Mouse (Mus musculus): ENCODE results near the gene Zfp46.

The Zfp46 gene

GRCm38 (mm10) chr4:136311042-136311999 is 26.8 kb downstream of the Zfp46 start:
- DNase-seq (ENCODE audit: low read depth): peak; percentile 72

DNA sequence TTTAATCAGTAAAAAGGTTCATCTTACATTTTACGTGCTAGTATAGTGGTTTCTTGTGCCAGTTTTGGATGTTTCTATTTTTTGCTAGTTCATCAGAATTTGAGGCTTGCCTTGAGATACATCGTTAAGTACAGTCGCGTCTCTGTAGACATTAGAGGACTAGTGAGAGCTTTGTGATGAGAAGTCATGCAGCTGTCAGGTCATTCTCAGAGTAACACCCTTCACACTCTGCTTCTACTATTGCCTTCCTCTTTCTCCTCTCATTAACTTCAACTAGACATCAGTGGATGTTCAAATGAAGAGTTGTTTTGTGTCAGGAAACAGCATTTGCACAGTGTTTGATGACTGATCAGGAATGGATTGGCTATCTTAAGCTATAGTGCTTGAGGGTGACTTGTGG is 28.1 kb downstream of the Zfp46 start:
- DNase-seq (ENCODE audit: low read depth): peak; percentile 44

GRCm38 (mm10) chr4:136317667-136318066 is 33.2 kb downstream of the Zfp46 start:
- no peak for DNase-seq (ENCODE audit: low read depth)

DNA sequence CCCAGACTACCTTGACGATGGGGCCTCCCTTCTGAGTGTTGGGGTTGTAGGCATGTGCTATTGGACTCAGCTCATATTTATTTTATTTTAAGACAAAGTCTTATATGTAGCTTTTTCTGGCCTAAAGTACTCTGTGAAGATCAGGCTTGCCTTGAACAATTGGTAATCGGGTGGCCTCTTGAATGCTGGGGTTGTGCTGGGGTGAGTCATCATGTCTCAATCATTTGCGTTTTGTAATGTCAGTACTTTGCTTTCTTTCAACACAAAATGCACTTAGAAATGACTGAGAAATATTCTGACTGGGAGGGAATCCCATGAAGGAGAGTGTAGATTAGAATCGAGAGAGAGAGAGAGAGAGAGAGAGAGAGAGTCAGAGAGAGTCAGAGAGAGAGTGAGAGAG is 35.5 kb downstream of the Zfp46 start:
- no peak for DNase-seq (ENCODE audit: low read depth)

GRCm38 (mm10) chr4:136324226-136324625 is 39.7 kb downstream of the Zfp46 start:
- peak; percentile 25 for DNase-seq (ENCODE audit: low read depth)

GRCm38 (mm10) chr4:136327238-136327637 is 42.8 kb downstream of the Zfp46 start:
- DNase-seq (ENCODE audit: low read depth): no peak

DNA sequence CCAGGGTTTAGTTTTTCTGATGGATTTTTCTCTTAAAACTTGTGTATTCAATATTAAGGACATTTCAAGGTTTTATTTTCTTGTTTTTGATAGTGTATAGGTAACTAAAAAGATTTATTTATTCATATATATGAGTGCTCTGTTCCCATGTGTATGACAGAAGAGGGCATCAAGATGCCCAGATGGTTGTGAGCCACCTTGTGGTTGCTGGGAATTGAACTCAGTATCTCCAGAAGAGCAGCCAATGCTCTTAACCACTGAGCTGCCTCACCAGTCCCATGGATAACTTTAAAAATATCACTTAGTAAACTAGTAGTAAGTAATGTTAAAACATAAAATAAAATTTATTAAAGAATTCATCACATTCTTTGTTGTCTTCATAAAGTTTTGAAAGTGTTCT is 43.6 kb downstream of the Zfp46 start:
- DNase-seq (ENCODE audit: low read depth): peak; percentile 22

DNA sequence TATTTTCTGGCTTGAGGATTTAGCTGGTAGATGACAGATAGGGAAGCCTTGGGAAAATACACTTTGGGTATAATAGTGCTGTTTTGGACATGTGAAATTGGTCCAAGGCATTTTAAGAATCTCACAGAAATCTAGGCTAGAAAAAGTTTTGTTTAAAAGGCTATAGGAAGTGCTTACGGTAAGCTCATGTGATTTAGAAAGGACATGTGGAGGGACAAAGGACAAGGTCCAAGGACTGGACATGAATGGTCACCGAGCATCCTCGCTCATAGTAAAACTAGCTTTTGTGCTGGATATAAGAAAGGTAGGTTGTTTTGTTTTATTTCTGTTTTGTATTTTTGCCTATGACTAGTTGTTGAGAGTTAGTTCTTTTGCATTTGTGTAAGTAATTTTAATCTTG is 47.2 kb downstream of the Zfp46 start:
- no peak for DNase-seq (ENCODE audit: low read depth)

- DNase-seq (ENCODE audit: low read depth): no peak
Measured at GRCm38 (mm10) chr4:136333191-136333590, 48.7 kb downstream of the Zfp46 start.

DNA sequence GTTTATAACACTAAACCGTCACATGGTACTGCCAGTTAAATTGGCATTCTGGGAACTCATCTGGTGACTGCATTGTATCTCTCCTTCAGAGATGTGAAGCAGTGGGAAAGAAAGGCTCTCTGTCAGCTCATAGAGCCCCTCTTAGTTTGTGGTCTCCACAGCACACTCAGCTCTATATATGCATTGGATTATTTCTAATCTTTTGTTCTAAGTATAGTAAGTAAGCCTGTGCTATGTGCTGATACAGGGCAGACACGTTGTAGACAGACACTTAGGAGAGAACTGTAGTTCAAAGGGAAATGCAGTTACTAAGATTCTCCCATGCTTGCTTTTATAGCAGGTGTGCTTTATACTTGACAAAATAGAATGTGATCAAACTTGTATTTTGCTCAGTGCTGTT is 50.6 kb downstream of the Zfp46 start:
- DNase-seq (ENCODE audit: low read depth): no peak

GRCm38 (mm10) chr4:136337129-136337528 is 52.6 kb downstream of the Zfp46 start:
- no peak for DNase-seq (ENCODE audit: low read depth)

Measured in induced T-regulatory cell, adult 2 months (primary cell).